Mouse (Mus musculus): ENCODE measurements around the gene Acsm4.
"Not testable (repeated sequence)": the region's sequence is repeated elsewhere in the genome, so short reads cannot be mapped to it uniquely, and the experiment has no call there.

Acsm4 gene

GRCm38 (mm10) chr7:119689726-119690125 is at the start of gene Acsm4:
Acsm4 (plus strand) TSS chr7:119690026.
- no peak for DNase-seq (ENCODE audit: low spot score)

- no peak for DNase-seq (ENCODE audit: low spot score)
These were observed 47.5 kb upstream of the Acsm4 start for GRCm38 (mm10) chr7:119642307-119642706.

- no peak for DNase-seq (ENCODE audit: low spot score)
These were observed 21.9 kb upstream of the Acsm4 start for GRCm38 (mm10) chr7:119667893-119668292.

- DNase-seq (ENCODE audit: low spot score), result no peak
These were observed 19.4 kb upstream of the Acsm4 start for GRCm38 (mm10) chr7:119670395-119670794.

GRCm38 (mm10) chr7:119670925-119671324 is 18.9 kb upstream of the Acsm4 start:
- DNase-seq (ENCODE audit: low spot score), result no peak

- no peak for DNase-seq (ENCODE audit: low spot score)
These were observed 16.4 kb upstream of the Acsm4 start for GRCm38 (mm10) chr7:119673465-119673864.

GRCm38 (mm10) chr7:119680107-119680506 is 9.7 kb upstream of the Acsm4 start:
- no peak for DNase-seq (ENCODE audit: low spot score)

GRCm38 (mm10) chr7:119682699-119683098 is 7.1 kb upstream of the Acsm4 start:
- no peak for DNase-seq (ENCODE audit: low spot score)

- DNase-seq (ENCODE audit: low spot score), result no peak
These were observed 2.5 kb downstream of the Acsm4 start for GRCm38 (mm10) chr7:119692302-119692701.

- no peak for DNase-seq (ENCODE audit: low spot score)
These were observed 5.1 kb downstream of the Acsm4 start for GRCm38 (mm10) chr7:119694926-119695325.

GRCm38 (mm10) chr7:119714111-119714510 is 24.3 kb downstream of the Acsm4 start:
- no peak for DNase-seq (ENCODE audit: low spot score)

GRCm38 (mm10) chr7:119720253-119720946 is 30.6 kb downstream of the Acsm4 start, which contains the start of gene Thumpd1:
Thumpd1 (minus strand) TSS chr7:119720798.
- peak; percentile 88 for DNase-seq (ENCODE audit: low spot score)

GRCm38 (mm10) chr7:119720947-119721310 is 31.1 kb downstream of the Acsm4 start:
- DNase-seq (ENCODE audit: low spot score), result no peak

- DNase-seq (ENCODE audit: low spot score), result no peak
These were observed 37.8 kb downstream of the Acsm4 start for GRCm38 (mm10) chr7:119727621-119728020.

- DNase-seq (ENCODE audit: low spot score), result not testable (repeated sequence)
These were observed 41.4 kb downstream of the Acsm4 start for GRCm38 (mm10) chr7:119731262-119731661.

GRCm38 (mm10) chr7:119738877-119739276 is 49.1 kb downstream of the Acsm4 start:
- no peak for DNase-seq (ENCODE audit: low spot score)

- not testable (repeated sequence) for DNase-seq (ENCODE audit: low spot score)
These were observed 50.1 kb downstream of the Acsm4 start for GRCm38 (mm10) chr7:119739798-119740468.

GRCm38 (mm10) chr7:119744321-119744720 is 54.5 kb downstream of the Acsm4 start:
- no peak for DNase-seq (ENCODE audit: low spot score)

GRCm38 (mm10) chr7:119745869-119746268 is 56.0 kb downstream of the Acsm4 start:
- DNase-seq (ENCODE audit: low spot score), result no peak

- no peak for DNase-seq (ENCODE audit: low spot score)
These were observed 58.9 kb downstream of the Acsm4 start for GRCm38 (mm10) chr7:119748761-119749160.

- DNase-seq (ENCODE audit: low spot score), result no peak
These were observed 60.1 kb downstream of the Acsm4 start for GRCm38 (mm10) chr7:119749942-119750341.

- DNase-seq (ENCODE audit: low spot score), result no peak
These were observed 63.9 kb downstream of the Acsm4 start for GRCm38 (mm10) chr7:119753696-119754095.

GRCm38 (mm10) chr7:119760527-119760951 is 70.7 kb downstream of the Acsm4 start, which contains the start of gene Acsm3:
Acsm3 (plus strand) TSS chr7:119760923.
- peak; percentile 26 for DNase-seq (ENCODE audit: low spot score)

Measured in yolk sac, embryonic 10.5 days (tissue).